Mouse (Mus musculus): ENCODE results near the gene Yif1b. TPM values are rescaled to one million over a fixed set of nuclear protein-coding genes. Genes with fewer than 3 reads are reported as not detected.
"Not testable (repeated sequence)": the region's sequence is repeated elsewhere in the genome, so short reads cannot be mapped to it uniquely, and the experiment has no call there.

Yif1b gene
- total RNA-seq, 2 experiments from 2014 or later, result 48.4 to 50.9 TPM

DNA sequence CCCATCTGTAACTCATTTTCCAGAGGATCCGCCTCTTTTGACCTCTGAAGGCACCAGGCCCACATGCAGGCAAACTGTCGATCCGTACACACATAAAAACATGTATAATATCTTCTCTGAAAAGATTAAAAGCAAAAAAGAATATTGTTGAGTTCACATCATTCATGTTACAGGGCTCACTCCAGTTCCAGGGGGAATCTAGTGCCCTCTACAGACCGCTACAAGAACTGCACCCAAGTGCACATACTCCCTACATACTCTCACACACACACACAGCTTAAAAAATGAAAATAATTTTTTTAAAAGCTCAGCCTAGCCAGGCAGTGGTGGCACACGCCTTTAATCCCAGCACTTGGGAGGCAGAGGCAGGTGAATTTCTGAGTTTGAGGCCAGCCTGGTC, 3.5 kb upstream of the Yif1b start:
- intact Hi-C loops (cut with DNase I), result loop anchor here (5.0 kb wide), 2 partner anchors 52 to 67 kb away; partner anchors contain the start of gene Psmd8
- no peak for DNase-seq (ENCODE audit: low spot score in 2 of 2)

GRCm38 (mm10) chr7:29236593-29236992, 1.5 kb upstream of the Yif1b start:
- intact Hi-C loops (cut with DNase I), result loop anchor here (5.0 kb wide), 2 partner anchors 54 to 69 kb away; partner anchors contain the start of gene Psmd8
- no peak for DNase-seq (ENCODE audit: low spot score in 2 of 2)

DNA sequence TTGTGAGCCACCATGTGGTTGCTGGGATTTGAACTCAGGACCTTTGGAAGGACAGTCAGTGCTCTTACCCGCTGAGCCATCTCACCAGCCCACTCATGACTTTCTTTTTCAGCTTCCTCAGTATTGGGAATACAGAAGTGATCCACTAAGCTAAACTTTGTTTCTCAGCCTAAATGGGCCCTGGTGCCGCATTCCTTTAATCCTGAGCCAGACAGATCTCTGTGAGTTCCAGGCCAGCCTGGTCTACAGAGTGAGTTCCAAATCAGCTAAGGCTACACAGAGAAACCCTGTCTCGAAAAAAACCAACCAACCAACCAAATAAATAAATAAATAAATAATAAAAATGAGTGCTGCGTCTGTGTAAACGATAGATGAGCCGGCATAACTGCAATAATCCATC, 533 bp upstream of the Yif1b start:
- intact Hi-C loops (cut with DNase I), result loop anchor here (5.0 kb wide), 2 partner anchors 55 to 70 kb away; partner anchors contain the start of gene Psmd8
- DNase-seq (ENCODE audit: low spot score in 2 of 2), result not testable (repeated sequence)

DNA sequence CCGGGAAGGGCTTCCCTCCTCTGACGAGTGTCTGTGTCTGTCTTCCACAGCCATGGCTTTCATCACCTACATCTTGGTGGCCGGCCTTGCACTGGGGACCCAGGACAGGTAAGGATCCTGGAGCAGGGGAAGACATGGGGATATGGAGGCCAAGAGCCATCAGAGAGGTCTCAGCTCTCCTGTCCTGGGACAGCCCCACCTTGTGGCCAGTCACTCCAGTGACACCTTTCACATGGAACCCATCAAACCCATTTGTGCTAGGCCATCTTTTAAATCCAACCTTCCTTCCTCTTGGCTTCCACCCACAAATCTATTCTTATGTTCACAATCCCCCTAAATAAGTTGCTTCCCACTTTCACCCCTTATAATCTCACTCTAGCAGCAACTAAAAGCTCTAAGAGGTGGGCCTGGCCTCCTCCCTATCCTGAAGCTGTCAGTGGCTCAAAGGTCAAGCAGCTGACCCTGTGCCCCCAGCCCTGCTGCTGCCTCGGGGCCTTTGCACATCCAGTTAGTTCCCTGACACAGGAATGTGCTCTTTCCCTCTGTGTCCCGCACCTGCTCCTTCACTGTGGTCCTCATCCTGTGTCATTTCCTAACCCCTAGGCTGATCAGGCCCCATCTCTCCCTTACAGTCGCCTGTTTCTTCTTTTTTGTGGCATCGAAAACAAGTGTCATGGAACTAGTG, 6.7 kb downstream of the Yif1b start:
- intact Hi-C loops (cut with DNase I), result no loop called here
- no peak for DNase-seq (ENCODE audit: low spot score in 2 of 2)

- intact Hi-C loops (cut with DNase I), result loop anchor here (2.0 kb wide), 1 partner anchor 51 kb away; no protein-coding TSS in a partner anchor
- DNase-seq (ENCODE audit: low spot score in 2 of 2), result no peak
These were observed 7.9 kb downstream of the Yif1b start for GRCm38 (mm10) chr7:29246015-29246414.

DNA sequence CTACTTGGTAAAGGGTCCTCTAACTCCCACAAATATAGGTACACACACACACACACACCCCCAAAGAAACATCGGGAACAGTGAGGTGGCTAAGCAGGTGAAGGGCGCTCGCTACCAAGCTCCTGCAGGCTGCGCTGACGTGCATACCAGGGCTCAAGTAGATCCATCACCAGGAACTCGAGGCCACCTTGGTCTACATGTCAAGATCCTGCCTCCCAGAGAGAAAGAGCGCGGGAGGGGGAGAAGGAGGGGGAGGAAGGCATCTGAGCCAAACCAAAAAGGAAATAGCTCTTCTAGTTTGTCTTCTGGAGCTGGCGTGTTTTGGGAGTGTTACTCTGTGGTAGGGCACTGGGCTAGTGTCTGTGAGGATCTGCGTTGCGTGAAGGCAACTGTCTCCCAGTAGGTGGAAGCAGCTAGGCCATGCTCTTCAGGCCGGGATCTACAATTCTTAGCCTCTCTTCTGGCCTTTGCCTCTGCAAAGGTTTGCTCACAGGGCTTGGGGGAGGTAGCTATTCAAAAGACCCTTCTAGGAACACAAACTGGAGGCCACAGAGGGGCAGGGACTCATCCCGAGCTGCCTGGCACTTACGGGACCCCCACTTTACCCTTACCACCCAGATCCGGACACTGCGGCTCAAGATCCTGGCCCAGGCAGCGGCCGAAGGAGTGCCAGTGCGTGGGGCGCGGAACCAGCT, 8.6 kb downstream of the Yif1b start:
- intact Hi-C loops (cut with DNase I), result loop anchor here (2.0 kb wide), 1 partner anchor 50 kb away; no protein-coding TSS in a partner anchor
- no peak for DNase-seq (ENCODE audit: low spot score in 2 of 2)

GRCm38 (mm10) chr7:29247314-29247700, 9.2 kb downstream of the Yif1b start:
- DNase-seq (ENCODE audit: low spot score in 2 of 2), result peak; percentile 51 to 72
- intact Hi-C loops (cut with DNase I), result loop anchor here (2.0 kb wide), 1 partner anchor 49 kb away; no protein-coding TSS in a partner anchor

DNA sequence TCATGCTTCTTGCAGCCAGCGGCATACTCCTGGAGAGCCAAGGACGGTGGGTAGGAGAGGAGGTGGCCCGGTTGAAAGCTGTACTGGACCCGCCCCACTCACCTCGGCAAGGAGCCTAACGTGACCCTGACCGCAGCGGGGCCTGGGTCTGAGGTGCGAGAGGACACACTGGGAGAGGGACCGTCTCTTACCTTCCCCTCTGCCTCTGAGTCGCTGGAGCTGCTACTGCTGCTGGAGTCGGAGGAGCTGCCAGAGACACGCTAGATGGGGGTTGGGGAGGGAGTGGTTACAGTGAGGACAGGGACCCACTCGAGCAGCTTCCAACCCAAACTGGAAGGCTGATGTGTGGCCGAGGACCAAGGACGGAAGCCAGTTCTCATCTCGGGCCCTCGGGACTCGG, 9.6 kb downstream of the Yif1b start:
- no peak for DNase-seq (ENCODE audit: low spot score in 2 of 2)
- intact Hi-C loops (cut with DNase I), result loop anchor here (2.0 kb wide), 1 partner anchor 49 kb away; no protein-coding TSS in a partner anchor

- intact Hi-C loops (cut with DNase I), result no loop called here
- no peak for DNase-seq (ENCODE audit: low spot score in 2 of 2)
These were observed 10.2 kb downstream of the Yif1b start, which contains the start of gene 2200002D01Rik for GRCm38 (mm10) chr7:29248261-29248841. Gene 2200002D01Rik, minus strand, starts transcription at chr7:29248466.

GRCm38 (mm10) chr7:29251166-29251565, 13.0 kb downstream of the Yif1b start:
- DNase-seq (ENCODE audit: low spot score in 2 of 2), result no peak
- intact Hi-C loops (cut with DNase I), result no loop called here

DNA sequence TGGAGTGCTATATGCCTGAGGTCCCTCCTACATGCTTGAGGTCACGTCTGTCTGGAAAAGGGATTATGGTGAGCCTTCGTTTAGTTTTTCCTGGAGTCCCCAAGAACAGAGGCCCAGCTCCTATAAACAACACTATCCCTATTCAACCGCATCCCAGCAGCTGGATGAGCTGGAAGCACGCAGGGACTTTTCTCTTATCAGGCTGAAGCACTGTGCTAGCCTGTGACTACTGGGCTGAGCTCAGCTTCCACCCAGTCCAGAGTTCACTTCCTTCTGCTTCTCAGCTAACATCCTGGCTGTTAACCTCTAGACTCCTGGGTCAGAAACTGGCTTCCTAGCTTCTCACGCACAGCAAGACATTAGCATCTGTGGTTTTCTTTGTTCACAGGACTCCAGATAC, 15.7 kb downstream of the Yif1b start:
- no peak for DNase-seq (ENCODE audit: low spot score in 2 of 2)
- intact Hi-C loops (cut with DNase I), result no loop called here

DNA sequence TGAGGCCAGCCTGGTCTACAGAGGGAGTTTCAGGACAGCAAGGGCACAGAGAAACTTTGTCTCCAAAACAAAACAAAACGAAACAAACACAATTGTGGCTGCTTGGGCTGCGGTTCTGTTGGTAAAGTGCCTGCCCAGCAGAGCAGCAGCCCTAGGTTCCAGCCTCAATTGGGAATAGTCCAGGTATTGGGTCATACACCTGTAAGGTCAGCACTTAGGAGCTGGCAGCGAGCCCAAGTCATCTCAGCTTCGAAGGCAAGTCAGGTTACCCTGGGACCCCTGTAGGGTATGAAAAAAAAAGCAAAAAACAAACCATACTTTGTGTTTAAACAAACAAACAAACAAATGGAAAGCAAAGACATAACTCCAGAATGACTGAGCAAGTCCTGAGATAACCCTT, 17.7 kb downstream of the Yif1b start:
- intact Hi-C loops (cut with DNase I), result no loop called here
- no peak for DNase-seq (ENCODE audit: low spot score in 2 of 2)

DNA sequence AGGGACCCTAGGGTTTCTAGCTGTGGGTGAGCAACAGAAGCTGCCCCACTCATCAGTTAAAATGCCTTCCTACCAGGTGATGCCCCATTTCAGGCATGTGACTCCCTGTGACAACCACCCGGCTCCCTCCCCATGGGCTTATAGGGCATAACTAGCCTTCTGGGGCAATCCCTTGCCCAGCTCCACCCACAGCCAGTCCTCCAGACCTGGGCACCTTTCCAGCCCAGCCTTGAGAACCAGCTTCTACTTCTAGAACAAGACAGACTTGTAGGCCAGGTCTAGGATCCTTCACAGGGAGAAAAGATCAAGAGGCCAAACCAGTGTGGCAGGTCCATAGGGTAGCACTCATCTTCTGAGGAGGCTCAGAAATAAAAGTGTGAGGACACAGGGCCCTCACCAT, 19.2 kb downstream of the Yif1b start:
- intact Hi-C loops (cut with DNase I), result no loop called here
- no peak for DNase-seq (ENCODE audit: low spot score in 2 of 2)

DNA sequence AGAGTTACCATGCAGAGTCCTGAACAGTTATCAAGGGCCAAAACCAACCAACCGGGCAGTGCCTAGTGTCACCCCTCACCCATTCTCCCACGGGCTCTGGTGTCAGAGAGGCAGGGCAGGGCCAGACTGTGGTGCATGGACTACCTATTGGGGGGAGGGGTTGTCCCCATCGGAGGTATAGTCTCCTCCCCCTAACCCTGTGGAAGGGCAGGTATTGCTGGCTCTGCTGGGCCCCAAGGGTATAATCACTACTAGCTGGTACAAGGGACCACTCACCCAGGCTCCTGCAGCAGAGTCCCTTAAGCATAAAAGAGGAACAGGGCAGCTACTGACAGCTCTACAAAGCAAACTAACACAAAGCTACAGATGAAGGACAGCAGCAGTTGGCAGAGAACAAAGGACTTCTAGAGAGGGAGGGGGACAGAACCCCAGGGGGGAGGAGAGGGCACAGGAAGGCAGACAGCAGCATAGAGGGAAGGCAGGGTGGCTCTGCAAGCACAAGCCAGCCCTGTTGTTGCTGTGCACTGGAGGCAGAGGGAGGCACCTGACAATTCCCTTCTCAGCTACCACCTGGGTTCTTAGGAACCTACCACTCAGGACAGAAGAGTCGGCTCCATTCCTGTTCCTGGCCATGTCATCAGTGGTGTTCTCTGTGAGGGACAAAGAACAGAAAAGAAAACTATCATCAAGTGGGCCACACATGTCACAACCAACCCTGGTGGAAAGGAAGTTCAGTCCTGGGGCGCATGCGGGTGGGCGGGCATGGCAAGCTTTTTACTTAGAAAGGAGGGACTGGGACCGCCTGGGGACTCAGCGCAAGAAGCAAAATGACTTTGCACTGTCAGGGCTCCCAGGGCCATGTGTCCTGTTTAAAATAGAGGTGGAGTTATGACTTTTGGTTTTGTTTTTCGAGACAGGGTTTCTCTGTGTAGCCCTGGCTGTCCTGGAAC, 21.9 kb downstream of the Yif1b start:
- intact Hi-C loops (cut with DNase I), result no loop called here
- DNase-seq (ENCODE audit: low spot score in 2 of 2), result no peak

DNA sequence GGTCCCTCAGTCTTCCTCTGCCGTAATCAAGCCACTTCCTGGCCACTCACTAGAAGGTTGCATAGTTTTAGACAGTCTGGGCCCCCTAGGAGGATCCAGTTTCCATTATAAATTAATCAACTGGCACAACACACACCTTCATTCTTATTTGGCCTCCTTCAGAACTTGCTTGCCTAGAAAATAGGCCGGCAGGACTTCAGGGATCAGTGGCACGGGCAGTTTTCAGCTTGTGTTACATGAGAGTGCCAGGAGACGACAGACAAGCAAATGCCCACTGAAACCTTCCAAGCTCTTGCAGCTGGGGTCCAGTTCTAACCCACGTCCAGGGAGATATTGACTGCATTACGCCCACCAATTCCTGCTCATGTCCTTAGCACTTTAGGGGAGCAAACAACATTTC, 24.0 kb downstream of the Yif1b start:
- intact Hi-C loops (cut with DNase I), result no loop called here
- DNase-seq (ENCODE audit: low spot score in 2 of 2), result no peak

- intact Hi-C loops (cut with DNase I), result no loop called here
- DNase-seq (ENCODE audit: low spot score in 2 of 2), result no peak
These were observed 25.7 kb downstream of the Yif1b start for GRCm38 (mm10) chr7:29263831-29264230.

DNA sequence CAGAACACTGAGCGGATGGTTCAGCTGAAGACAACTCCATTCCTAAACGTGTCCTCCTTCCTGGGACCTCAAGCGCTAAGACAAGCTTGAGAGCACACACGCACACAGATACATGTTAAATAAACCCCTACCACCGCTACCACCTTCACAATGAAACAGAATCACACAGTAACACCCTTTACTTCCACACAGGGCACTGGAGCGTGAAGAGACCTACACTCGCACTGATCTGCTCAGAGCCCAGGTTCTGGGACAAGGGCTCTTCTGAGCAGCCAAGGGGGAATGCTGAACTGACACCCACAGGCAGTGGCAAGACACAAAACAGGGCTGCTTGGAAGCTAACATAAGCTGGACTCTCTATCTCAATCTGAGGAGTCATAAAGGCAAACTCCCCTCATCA, 27.5 kb downstream of the Yif1b start:
- no peak for DNase-seq (ENCODE audit: low spot score in 2 of 2)
- intact Hi-C loops (cut with DNase I), result no loop called here

GRCm38 (mm10) chr7:29266931-29267330, 28.8 kb downstream of the Yif1b start:
- intact Hi-C loops (cut with DNase I), result no loop called here
- DNase-seq (ENCODE audit: low spot score in 2 of 2), result no peak

DNA sequence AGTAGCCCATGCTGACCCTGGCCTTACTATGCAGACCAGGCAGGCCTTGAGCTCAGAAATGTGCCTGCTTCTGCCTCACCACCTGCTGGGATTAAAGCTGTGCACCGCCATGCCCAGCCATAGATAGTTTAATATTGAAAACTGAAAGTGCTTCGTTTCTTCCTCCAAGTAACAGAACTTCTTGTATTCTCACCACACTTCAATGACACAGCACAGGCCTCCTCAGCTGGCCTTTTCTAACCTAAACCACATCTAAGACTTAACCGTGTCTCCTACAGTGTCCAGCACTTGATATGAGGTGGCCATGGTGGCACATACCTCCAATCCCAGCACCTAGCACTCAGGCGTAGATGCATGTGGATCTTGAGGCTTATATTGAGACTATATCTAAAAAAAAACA, 32.3 kb downstream of the Yif1b start:
- no peak for DNase-seq (ENCODE audit: low spot score in 2 of 2)
- intact Hi-C loops (cut with DNase I), result no loop called here
